Mouse (Mus musculus) liver, embryonic 16.5 days (tissue): ENCODE measurements around the gene Thap7. TPM values are rescaled to one million over a fixed set of nuclear protein-coding genes. Genes with fewer than 3 reads are reported as not detected.
A peak's percentile ranks its signal among the peaks of the same experiment; 100 is the strongest.
"Not testable (repeated sequence)": the region's sequence is repeated elsewhere in the genome, so short reads cannot be mapped to it uniquely, and the experiment has no call there.

Experiments
- ATAC-seq: fragments of 200-750 bp; cut with Nextera tagmentation; 2 replicates; pipeline ENCODE4 v1.8.0; 2017; ENCODE audit warnings: low read depth, mild to moderate bottlenecking, moderate number of reproducible peaks, moderate library complexity
- H3K27ac ChIP-seq: fragments of 300-500 bp; sonication (generic); 2 replicates; pipeline ENCODE4 v1.5.1; 2014; ENCODE audit warnings: mild to moderate bottlenecking, low read length
- H3K27me3 ChIP-seq: fragments of 300-500 bp; sonication (generic); 2 replicates; pipeline ENCODE4 v1.6.1; 2014; ENCODE audit warnings: low read depth, low read length, mixed read lengths; ENCODE audit not compliant: control insufficient read depth, insufficient read depth
- H3K36me3 ChIP-seq: fragments of 300-500 bp; sonication (generic); 2 replicates; pipeline ENCODE4 v1.6.1; 2014; ENCODE audit warnings: mild to moderate bottlenecking; ENCODE audit not compliant: control insufficient read depth, insufficient read depth
- H3K4me1 ChIP-seq: fragments of 300-500 bp; sonication (generic); 2 replicates; pipeline ENCODE4 v1.6.1; 2014; ENCODE audit warnings: low read depth, low read length, mixed read lengths; ENCODE audit not compliant: control insufficient read depth
- H3K4me2 ChIP-seq: fragments of 300-500 bp; sonication (generic); 2 replicates; pipeline ENCODE4 v1.6.1; 2014; ENCODE audit warnings: low read depth, low read length, mixed read lengths
- H3K4me3 ChIP-seq: fragments of 300-500 bp; sonication (generic); 2 replicates; pipeline ENCODE4 v1.5.1; 2014; ENCODE audit warnings: low read depth, mild to moderate bottlenecking, low read length
- H3K9ac ChIP-seq: fragments of 300-500 bp; sonication (generic); 2 replicates; pipeline ENCODE4 v1.6.1; 2014; ENCODE audit warnings: low read depth, low read length
- H3K9me3 ChIP-seq: fragments of 300-500 bp; sonication (generic); replicated peaks from 2 replicates; pipeline ENCODE4 v1.6.1; 2016; ENCODE audit warnings: low read length; ENCODE audit not compliant: control insufficient read depth
- WGBS: fragments of 180-500 bp; shearing (Covaris S2); extraction: QIAGEN DNeasy Blood & Tissue Kit; methylation state at CpG from one replicate; pipeline ENCODE4 v1.1.7; 2014; ENCODE audit not compliant: insufficient replicate concordance; 5-methylcytosine and 5-hydroxymethylcytosine counted together
- polyA plus RNA-seq: library from polyadenylated mRNA; unstranded; fragments of >200 nt; fragmentation: Nextera tagmentation; extraction: Ambion mirVana; gene quantifications from 2 replicates; pipeline ENCODE4 v1.2.1, GENCODE M21; 2015

Gene Thap7
- polyA plus RNA-seq, 1 experiment from 2014 or later, result 21.1 TPM

DNA sequence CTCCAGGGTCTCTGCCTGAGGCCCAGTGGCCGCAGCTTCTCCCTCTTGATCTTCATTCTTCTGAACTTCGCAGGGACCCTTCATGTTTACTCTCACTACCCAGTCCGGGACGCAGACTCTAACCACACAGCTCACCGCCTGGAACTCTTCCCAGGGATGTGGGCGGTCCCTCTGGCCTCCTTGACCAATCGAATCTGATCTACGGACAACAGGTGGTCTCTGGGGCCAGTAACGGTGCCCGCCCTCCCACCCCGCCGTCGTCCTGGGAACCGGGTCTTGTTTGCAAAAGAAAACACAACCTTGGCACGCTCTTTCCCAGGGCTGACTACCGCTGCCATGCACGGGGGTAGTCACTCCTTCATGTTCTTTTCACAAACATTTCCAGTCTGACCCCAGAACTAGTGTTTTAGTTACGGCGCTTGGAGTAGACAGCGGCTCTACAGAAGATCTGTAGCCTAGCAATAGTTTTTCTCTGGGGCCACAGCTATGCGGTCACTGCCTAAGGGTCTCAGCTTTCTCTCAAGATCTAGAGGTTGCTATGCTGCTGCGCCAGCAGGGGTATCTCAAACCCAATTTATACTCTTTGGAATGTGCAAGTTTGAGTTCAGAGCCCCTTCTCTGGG lies 30.3 kb upstream of the Thap7 start, which contains the start of gene Lrrc74b:
TSS of gene Lrrc74b (minus strand) at position 120 of the 623 bp plus-strand sequence.
- H3K4me3 ChIP-seq, result peak within 1 kb of the TSS; percentile 18; the same call in 1 of the 2 replicates
- no peak within 1 kb of the TSS for H3K27ac ChIP-seq
- H3K9ac ChIP-seq, result no peak within 1 kb of the TSS
- H3K4me1 ChIP-seq, result peaks cover 9% of the 10 kb centered on the region
- no peaks in the 10 kb centered on the region for H3K9me3 ChIP-seq
- H3K27me3 ChIP-seq, result peaks cover 9% of the 10 kb centered on the region
- H3K4me2 ChIP-seq, result peak within 1 kb of the TSS; percentile 36
- WGBS, result 9% methylated on average over 22 of the region's 22 CpGs
- H3K36me3 ChIP-seq, result no peaks in the 10 kb centered on the region
- no peak for ATAC-seq

GRCm38 (mm10) chr16:17559396-17560027 lies 28.6 kb upstream of the Thap7 start:
- no peak for ATAC-seq
- no peak overlapping the region for H3K4me3 ChIP-seq

GRCm38 (mm10) chr16:17558811-17559210 lies 27.9 kb upstream of the Thap7 start:
- peak overlapping the region; percentile 31 for H3K4me2 ChIP-seq
- no peak overlapping the region for H3K9ac ChIP-seq
- no peaks in the 10 kb centered on the region for H3K36me3 ChIP-seq
- ATAC-seq, result no peak
- no peak overlapping the region for H3K27ac ChIP-seq
- H3K27me3 ChIP-seq, result peaks cover 9% of the 10 kb centered on the region
- H3K4me3 ChIP-seq, result no peak overlapping the region; the same call in 1 of the 2 replicates
- H3K9me3 ChIP-seq, result no peaks in the 10 kb centered on the region
- H3K4me1 ChIP-seq, result peaks cover 29% of the 10 kb centered on the region
- whole genome bisulfite sequencing, result 0% methylated on average over 5 of the region's 5 CpGs

More at GRCm38 (mm10) chr16:17559396-17560027, 28.6 kb upstream of the Thap7 start:
- no peak overlapping the region for H3K9ac ChIP-seq
- 57% methylated on average over 9 of the region's 9 CpGs for WGBS
- no peak overlapping the region for H3K27ac ChIP-seq
- no peaks in the 10 kb centered on the region for H3K9me3 ChIP-seq
- H3K4me1 ChIP-seq, result peaks cover 22% of the 10 kb centered on the region
- peaks cover 9% of the 10 kb centered on the region for H3K27me3 ChIP-seq
- no peak overlapping the region for H3K4me2 ChIP-seq
- H3K36me3 ChIP-seq, result no peaks in the 10 kb centered on the region

DNA sequence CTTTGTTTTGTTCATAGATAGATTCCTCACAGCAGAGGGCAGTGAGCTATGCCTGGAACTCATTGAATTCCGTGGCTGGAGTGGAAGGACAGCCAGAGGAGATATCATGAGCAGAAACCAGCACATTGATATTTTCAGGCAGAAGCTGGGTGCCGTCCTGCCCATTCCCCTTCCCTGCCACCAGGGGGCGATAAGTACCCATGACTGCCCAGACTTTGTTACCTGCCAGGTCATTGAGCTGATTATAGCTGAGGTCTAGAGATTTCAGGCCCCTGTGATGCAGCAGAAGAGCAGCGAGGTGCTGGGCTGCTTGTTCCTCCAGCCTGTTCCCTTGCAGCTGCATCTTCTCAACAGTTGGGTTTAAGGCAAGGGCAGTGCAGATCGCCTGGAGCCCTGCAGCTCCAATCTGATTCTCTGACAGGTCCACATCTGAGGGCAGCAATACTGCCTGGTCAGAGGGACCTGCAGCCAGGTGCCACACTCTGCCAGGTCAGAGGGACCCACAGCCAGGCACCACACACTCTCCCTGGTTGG lies 27.1 kb upstream of the Thap7 start:
- H3K9me3 ChIP-seq, result no peaks in the 10 kb centered on the region
- peaks cover 9% of the 10 kb centered on the region for H3K27me3 ChIP-seq
- H3K4me2 ChIP-seq, result 0 out of 2 replicates have a peak overlapping the region, but pooled peaks have one; percentile 31
- H3K4me1 ChIP-seq, result peaks cover 32% of the 10 kb centered on the region
- H3K4me3 ChIP-seq, result no peak overlapping the region
- 3% methylated on average over 5 of the region's 5 CpGs for WGBS
- H3K27ac ChIP-seq, result no peak overlapping the region
- no peak overlapping the region for H3K9ac ChIP-seq
- ATAC-seq, result no peak
- H3K36me3 ChIP-seq, result no peaks in the 10 kb centered on the region

GRCm38 (mm10) chr16:17556907-17557306 lies 26.0 kb upstream of the Thap7 start:
- Histone ChIP-seq H3K4me3 (no peak overlapping the region), H3K4me1 (peaks cover 32% of the 10 kb centered on the region), H3K9me3 (no peaks in the 10 kb centered on the region), H3K27ac (no peak overlapping the region), H3K27me3 (peaks cover 8% of the 10 kb centered on the region), H3K36me3 (no peaks in the 10 kb centered on the region), H3K4me2 (no peak overlapping the region), H3K9ac (no peak overlapping the region)
- 46% methylated on average over 4 of the region's 4 CpGs for WGBS
- no peak for ATAC-seq

GRCm38 (mm10) chr16:17556180-17556579 lies 25.2 kb upstream of the Thap7 start:
- peaks cover 32% of the 10 kb centered on the region for H3K4me1 ChIP-seq
- H3K36me3 ChIP-seq, result no peaks in the 10 kb centered on the region
- no peak for ATAC-seq
- H3K27ac ChIP-seq, result no peak overlapping the region
- no peak overlapping the region for H3K4me2 ChIP-seq
- H3K4me3 ChIP-seq, result no peak overlapping the region
- no peaks in the 10 kb centered on the region for H3K9me3 ChIP-seq
- H3K9ac ChIP-seq, result no peak overlapping the region
- peaks cover 4% of the 10 kb centered on the region; the same call in 1 of the 2 replicates for H3K27me3 ChIP-seq
- 71% methylated on average over 4 of the region's 4 CpGs for WGBS

- H3K9ac ChIP-seq, result peak overlapping the region; percentile 1
- not testable (repeated sequence) for H3K36me3 ChIP-seq, H3K9me3 ChIP-seq, H3K27me3 ChIP-seq
- H3K4me1 ChIP-seq, result peaks cover 32% of the 10 kb centered on the region
- H3K27ac ChIP-seq, result peak overlapping the region; percentile 48
- WGBS, result 18% methylated on average over 4 of the region's 4 CpGs
- H3K4me2 ChIP-seq, result peak overlapping the region; percentile 77
- peak overlapping the region; percentile 47 for H3K4me3 ChIP-seq
- peak; percentile 49 for ATAC-seq
Observed at GRCm38 (mm10) chr16:17554702-17555101, 23.8 kb upstream of the Thap7 start.

- Histone ChIP-seq H3K4me3 (peak overlapping the region; percentile 47), H3K27ac (peak overlapping the region; percentile 48), H3K4me1 (peaks cover 32% of the 10 kb centered on the region), H3K9ac (peak overlapping the region; percentile 1; the same call in 1 of the 2 replicates), H3K36me3 (no peaks in the 10 kb centered on the region), H3K4me2 (peak overlapping the region; percentile 77), H3K27me3 (no peaks in the 10 kb centered on the region), H3K9me3 (no peaks in the 10 kb centered on the region)
- WGBS, result 9% methylated on average over 18 of the region's 18 CpGs
- peak; percentile 85 for ATAC-seq
Observed at GRCm38 (mm10) chr16:17553910-17554685, 23.2 kb upstream of the Thap7 start.
